Mouse (Mus musculus): ENCODE measurements around the gene Asb9. TPM values are rescaled to one million over a fixed set of nuclear protein-coding genes. Genes with fewer than 3 reads are reported as not detected.

Asb9 gene
- polyA plus RNA-seq (2012; ENCODE audit: low replicate concordance), result not detected in 2 replicates

GRCm38 (mm10) chrX:164505709-164506498, at the start of gene Asb9:
Gene Asb9 (plus strand): TSS chrX:164506327.

Other genes starting within 250 kb of the Asb9 start
- 0.09 and 0.28 TPM in 2 replicates for gene Bmx, start 248.1 kb upstream of the Asb9 start, polyA plus RNA-seq (2012; ENCODE audit: low replicate concordance)
- 0.25 and 5.9 TPM in 2 replicates for gene Pir, start 237.0 kb upstream of the Asb9 start, polyA plus RNA-seq (2012; ENCODE audit: low replicate concordance)
- not detected in 2 replicates for gene Vegfd, start 132.9 kb upstream of the Asb9 start, polyA plus RNA-seq (2012; ENCODE audit: low replicate concordance)
- gene Piga, start 86.5 kb upstream of the Asb9 start, polyA plus RNA-seq (2012; ENCODE audit: low replicate concordance), result 0.34 and 1.3 TPM in 2 replicates
- gene Asb11, start 69.3 kb upstream of the Asb9 start, polyA plus RNA-seq (2012; ENCODE audit: low replicate concordance), result not detected in 2 replicates

All from hematopoietic multipotent progenitor cell, adult 10-12 weeks (in vitro differentiated cells).